Mouse (Mus musculus): ENCODE data around the gene Flot2.
"Not testable (repeated sequence)": the region's sequence is repeated elsewhere in the genome, so short reads cannot be mapped to it uniquely, and the experiment has no call there.

The Flot2 gene

GRCm38 (mm10) chr11:78037831-78038752, at the start of gene Flot2:
TSS of gene Flot2 (plus strand) at chr11:78037931.
- peak in 1 of 2 experiments; percentile 39 for DNase-seq (ENCODE audit: low read depth in 2 of 2, low spot score in 2 of 2)

GRCm38 (mm10) chr11:77989071-77989690, 48.5 kb upstream of the Flot2 start:
- DNase-seq (ENCODE audit: low read depth in 2 of 2, low spot score in 2 of 2): no peak

- no peak for DNase-seq (ENCODE audit: low read depth in 2 of 2, low spot score in 2 of 2)
These were observed 42.2 kb upstream of the Flot2 start for GRCm38 (mm10) chr11:77995556-77995955.

- DNase-seq (ENCODE audit: low read depth in 2 of 2, low spot score in 2 of 2): no peak
These were observed 31.3 kb upstream of the Flot2 start for GRCm38 (mm10) chr11:78006446-78006845.

GRCm38 (mm10) chr11:78019676-78020075, 18.1 kb upstream of the Flot2 start:
- DNase-seq (ENCODE audit: low read depth in 2 of 2, low spot score in 2 of 2): peak; percentile 68 to 73

- peak; percentile 34 to 47 for DNase-seq (ENCODE audit: low read depth in 2 of 2, low spot score in 2 of 2)
These were observed 14.1 kb upstream of the Flot2 start for GRCm38 (mm10) chr11:78023607-78024006.

DNA sequence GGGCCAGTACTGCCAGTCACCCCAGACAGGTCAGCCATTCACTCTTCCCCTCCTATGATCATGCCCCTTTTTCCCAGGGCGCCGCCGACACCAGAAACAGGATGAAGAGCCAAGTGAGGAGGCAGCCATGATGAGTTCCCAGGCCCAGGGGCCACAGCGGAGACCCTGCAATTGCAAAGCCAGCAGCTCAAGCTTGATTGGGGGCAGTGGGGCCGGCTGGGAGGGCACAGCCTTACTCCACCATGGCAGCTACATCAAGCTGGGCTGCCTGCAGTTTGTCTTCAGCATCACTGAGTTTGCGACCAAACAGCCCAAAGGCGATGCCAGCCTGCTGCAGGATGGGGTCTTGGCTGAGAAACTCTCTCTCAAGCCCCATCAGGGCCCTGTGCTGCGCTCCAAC, 8.5 kb upstream of the Flot2 start:
- DNase-seq (ENCODE audit: low read depth in 2 of 2, low spot score in 2 of 2): no peak

- DNase-seq (ENCODE audit: low read depth in 2 of 2, low spot score in 2 of 2): no peak
These were observed 7.1 kb upstream of the Flot2 start for GRCm38 (mm10) chr11:78030600-78030999.

DNA sequence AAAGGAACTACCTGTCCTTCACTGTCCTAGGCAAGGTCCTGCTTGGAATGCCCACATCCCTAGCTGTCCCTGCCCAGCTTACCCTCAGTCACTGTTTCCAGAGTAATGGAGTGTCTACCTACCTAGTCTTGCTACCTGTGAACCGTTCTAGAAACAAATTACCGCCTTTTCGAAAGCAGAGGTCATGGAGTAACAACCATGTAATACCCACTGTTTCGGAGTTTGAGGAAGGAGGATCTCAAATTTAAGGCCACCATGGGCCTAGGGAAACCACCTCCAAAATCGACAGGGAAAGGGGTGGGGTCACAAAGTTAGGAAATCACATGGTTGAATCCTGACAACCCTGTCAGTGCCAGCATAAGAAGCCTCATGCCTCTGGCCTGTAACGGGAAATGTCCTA, 6.3 kb upstream of the Flot2 start:
- DNase-seq (ENCODE audit: low read depth in 2 of 2, low spot score in 2 of 2): no peak

GRCm38 (mm10) chr11:78031947-78032808, 5.6 kb upstream of the Flot2 start, which contains the start of gene Dhrs13:
TSS of gene Dhrs13 (plus strand) at chr11:78032280.
- peak; percentile 85 for DNase-seq (ENCODE audit: low read depth in 2 of 2, low spot score in 2 of 2)

- DNase-seq (ENCODE audit: low read depth in 2 of 2, low spot score in 2 of 2): no peak
These were observed 4.9 kb upstream of the Flot2 start for GRCm38 (mm10) chr11:78032809-78033195.

DNA sequence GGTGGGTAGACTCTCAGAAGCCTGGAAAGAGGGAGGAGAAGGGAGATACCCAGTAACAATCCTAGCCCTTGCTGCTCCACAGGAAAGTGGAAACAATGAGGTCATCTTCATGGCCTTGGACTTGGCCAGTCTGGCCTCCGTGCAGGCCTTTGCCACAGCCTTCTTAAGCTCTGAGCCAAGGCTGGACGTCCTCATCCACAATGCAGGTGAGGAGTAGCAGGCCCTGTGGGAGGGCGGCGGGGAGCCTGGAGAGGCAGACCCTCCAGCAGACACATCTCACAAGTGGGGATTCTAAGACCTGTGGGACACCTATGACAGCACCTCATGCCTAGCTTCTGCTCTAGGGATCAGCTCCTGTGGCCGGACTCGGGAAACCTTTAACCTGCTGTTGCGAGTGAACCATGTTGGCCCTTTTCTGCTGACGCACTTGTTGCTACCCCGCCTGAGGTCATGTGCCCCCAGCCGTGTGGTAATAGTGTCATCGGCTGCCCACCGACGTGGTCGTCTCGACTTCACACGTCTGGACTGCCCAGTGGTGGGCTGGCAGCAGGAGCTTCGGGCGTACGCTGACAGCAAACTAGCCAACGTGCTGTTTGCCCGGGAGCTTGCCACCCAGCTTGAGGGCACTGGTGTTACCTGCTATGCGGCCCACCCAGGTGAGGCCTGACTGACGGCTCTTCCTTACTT, 3.7 kb upstream of the Flot2 start:
- no peak for DNase-seq (ENCODE audit: low read depth in 2 of 2, low spot score in 2 of 2)

DNA sequence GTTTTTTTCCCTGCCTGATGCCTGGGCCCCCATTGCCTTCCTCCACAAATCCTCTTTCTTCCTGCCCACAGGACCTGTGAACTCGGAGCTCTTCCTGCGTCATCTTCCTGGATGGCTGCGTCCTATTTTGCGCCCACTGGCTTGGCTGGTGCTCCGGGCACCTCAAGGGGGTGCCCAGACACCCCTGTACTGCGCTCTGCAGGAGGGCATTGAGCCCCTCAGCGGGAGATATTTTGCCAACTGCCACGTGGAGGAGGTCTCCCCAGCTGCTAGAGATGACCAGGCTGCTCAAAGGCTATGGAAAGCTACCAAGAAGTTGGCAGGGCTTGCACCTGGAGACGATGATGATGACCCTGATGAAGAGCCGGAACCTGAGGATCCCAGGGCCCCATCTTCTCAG, 940 bp upstream of the Flot2 start:
- DNase-seq (ENCODE audit: low read depth in 2 of 2, low spot score in 2 of 2): no peak

GRCm38 (mm10) chr11:78040878-78041277, 3.1 kb downstream of the Flot2 start:
- no peak for DNase-seq (ENCODE audit: low read depth in 2 of 2, low spot score in 2 of 2)

DNA sequence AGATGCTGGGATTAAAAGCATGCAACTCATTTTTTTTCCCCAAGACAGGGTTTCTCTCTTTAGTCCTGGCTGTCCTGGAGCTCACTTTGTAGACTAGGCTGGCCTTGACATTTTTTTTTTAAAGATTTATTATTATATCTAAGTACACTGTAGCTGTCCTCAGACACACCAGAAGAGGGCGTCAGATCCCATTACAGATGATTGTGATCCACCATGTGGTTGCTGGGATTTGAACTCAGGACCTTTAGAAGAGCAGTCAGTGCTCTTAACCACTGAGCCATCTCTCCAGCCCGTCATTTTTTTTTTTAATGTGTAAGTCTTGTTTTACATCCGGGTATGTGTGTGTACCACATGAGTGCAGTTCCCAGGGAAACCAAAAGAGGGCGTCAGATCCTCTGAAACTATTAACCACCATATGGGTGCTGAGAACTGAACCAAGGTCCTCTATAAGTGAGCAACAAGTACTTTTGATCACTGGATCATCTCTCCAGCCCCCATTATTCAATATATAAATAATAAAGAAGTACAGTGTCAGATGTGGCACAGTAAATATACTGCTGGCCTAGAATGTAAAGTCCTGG, 4.6 kb downstream of the Flot2 start:
- not testable (repeated sequence) for DNase-seq (ENCODE audit: low read depth in 2 of 2, low spot score in 2 of 2)

- DNase-seq (ENCODE audit: low read depth in 2 of 2, low spot score in 2 of 2): no peak
These were observed 7.1 kb downstream of the Flot2 start for GRCm38 (mm10) chr11:78044758-78045251.

DNA sequence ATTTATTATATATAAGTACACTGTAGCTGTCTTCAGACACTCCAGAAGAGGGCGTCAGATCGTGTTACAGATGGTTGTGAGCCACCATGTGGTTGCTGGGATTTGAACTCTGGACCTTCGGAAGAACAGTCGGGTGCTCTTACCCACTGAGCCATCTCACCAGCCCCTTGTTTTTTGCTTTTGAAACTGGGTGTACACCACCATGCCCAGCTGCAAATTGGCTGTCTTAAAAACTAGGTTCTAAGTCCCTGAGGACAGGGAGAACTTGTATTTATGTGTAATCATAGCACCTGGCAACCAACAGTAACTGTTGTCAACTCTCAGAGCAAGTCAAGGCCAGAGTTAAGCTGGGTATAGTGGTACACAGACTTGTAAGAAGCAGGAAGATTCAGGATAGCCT, 10.9 kb downstream of the Flot2 start:
- not testable (repeated sequence) for DNase-seq (ENCODE audit: low read depth in 2 of 2, low spot score in 2 of 2)

DNA sequence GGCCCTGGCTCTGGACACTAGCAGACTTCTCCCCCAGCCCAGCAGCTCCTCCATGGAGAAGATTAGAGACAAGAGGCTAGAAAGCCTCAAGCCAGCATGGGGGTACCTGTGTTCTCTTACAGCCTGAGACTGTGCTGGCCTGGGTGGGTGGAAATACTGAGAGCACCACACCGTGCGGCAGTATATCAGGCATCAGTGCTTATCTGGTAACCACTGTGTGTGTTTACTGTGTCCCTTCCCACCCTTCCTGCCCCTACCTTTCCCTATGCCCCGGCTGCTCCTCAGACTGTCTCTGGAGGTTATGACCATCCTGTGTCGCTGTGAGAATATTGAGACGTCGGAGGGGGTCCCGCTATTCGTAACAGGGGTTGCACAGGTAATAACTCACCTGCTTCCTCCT, 15.3 kb downstream of the Flot2 start:
- DNase-seq (ENCODE audit: low read depth in 2 of 2, low spot score in 2 of 2): no peak

DNA sequence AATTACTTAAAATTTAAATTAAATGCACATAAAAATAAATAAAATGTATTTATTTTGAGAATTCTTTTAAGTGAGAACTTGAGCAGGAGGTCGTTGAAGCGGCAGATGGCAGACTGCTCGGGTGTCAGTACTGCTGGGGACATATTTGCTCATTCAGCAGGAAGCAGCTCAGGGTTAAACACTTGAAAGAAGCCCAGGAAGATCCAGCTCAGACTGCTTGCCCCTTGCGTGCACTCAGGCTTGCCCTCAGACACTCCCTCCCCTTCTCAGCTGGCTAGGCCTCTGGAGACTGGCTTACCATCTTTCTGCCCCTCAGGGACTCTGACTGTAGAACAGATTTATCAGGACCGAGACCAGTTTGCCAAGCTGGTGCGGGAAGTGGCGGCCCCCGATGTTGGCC, 19.2 kb downstream of the Flot2 start:
- no peak for DNase-seq (ENCODE audit: low read depth in 2 of 2, low spot score in 2 of 2)
